Mouse (Mus musculus) retina, postnatal 1 day (tissue): ENCODE measurements around the gene Pdzk1ip1.
A peak's percentile ranks its signal among the peaks of the same experiment; 100 is the strongest.

Source experiments
- DNase-seq: peaks from one replicate; pipeline ENCODE4 v3.0.0-alpha.2; 2012

Pdzk1ip1 gene

DNA sequence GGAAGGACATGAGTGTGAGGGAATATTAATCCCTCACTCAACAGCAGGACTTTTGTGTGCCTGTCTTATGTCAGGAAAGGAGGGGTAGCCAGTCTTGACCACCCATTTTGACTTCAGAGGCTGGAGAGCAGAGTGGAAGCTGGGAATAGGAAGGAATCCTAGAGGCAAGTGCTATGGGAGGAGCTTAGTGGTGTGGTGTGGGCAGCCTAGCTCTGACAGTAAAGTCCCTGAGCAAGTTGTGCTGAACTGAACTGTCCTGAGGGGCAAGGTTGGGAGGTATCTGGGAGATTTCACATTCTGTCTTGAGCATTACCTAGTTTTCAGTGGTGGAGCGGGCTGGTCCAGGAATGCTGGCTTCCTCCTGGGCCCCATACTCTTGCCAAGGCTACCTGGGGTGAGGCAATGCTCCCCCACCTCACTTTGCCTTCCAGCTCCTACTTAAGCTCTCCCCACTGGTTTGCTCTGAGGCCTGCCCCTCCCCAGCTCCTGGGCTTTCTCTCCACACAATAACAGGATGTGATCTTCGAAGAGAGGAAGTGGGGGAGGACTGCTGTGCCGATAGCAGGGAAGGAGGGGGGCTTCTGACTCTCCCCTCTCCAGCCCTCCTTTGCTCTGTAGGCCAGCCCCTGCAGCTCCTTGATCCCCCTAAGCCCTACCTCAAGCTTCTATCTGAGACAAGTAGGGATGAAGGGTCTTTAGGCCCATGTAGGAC is 13.1 kb upstream of the Pdzk1ip1 start:
- DNase-seq = no peak

DNA sequence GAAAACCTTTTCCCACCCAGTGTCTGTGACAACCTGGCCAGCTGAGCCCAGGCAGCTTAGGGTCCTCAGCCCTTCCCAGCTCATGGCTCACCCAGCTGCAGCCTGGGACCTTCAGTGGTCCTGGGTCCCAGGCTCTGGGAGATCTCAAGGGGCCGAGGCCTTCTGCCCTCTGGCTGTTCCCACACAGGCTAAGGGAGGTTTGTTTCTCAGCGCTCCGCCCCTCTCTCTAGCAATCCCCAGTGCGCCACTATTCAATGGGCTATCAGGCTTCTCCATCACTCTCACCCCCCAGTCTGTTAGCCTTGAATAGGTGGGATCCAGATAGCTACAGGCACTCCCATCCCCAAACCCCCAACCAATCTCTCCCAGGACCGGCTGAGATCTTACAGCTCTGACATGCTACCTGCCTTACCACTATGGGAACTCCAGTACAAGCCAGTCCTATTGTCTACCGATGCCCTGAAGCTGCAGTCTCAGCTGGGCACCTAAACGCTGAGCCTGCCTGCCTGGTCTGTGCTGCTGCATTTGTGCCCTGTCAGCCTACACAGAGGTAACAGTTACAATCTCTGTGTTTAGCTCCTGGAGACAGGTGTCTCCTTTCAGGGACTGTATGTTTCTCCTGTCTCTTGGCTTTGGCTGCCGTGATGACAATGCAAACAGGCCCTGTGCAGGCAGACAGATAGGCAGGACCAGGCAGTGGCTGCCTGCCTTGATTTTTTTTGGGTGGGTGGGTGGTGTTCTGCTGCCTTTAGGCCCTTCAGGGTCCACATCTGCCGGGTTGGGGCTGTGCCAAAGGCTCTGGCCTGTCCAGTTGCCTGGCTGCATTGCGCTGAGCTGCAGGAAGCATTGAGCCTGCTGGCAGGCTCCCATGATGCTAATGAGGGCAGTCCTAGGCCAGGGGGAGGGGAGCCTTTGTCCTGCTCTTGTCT is 9.4 kb upstream of the Pdzk1ip1 start:
- peak; percentile 94 for DNase-seq

DNA sequence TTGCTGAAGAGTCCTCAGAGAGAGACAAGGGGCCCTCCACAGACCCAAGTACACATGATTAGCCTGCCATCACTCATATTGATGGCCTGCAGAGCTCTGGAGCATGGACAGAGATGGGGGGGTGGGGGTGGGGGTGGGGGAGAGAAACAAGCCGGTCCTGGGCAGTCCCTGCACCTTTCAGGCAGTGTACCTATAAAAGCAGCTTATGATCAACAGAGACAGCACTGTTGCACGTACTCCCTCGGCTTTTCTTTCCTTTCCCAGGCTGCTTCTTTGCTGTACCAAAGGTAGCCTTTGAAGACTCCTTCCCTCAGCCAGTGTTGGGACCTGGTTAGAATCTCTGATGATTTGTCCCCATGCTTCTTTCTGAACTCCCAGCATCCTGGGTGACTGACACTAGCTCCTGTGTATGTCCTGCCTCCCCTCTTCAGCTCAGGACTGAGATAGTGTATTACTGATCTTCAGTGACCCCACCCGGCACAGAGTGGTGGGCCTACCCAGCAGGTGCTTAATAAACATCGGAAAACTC is 8.6 kb upstream of the Pdzk1ip1 start:
- DNase-seq = no peak

DNA sequence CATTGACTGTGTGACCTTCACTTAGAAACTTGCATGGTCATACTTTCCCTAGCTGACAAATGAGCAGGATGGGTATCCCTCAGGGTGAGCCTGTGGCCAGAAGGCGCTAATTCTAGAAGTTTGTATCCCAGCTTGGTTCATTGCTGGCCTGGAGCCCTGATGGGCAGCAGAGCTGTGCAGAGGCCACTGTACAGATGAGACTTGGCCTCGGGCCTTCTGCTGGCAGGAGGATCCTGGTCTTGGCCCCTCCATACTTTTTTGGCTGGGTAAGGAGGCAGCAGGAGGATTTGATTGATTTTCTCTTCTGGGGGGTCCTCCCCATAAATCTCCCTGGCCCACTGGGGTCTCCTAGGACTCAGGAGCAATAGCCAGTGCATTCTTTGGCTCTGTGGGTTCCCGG is 5.5 kb upstream of the Pdzk1ip1 start:
- DNase-seq = no peak

DNA sequence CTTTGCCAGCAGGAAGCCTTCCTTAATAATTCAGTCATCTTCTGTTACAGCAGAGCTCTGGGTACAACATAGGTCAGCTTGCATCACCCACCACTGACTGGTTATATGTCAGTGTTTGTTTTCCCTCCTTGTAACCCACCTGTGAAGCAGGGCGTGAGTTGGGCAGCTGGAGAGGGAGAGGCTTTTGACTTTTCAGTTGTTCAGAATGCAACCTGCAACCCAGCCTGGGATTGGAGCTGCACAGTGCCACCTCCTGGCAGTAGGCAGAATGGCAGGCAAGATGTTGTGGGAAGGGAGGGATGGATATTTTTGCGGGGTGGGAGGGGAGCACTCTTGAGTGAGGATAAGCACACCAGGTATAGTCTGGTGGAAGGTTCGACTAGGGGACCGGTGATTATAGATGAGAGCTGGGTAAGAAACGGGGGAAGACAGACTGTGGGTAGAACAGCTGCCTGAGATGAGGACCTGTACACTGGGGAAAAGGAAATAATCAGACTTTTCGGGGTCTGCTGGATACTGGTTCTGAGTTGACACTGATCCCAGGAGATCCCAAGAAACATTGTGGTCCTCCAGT is 2.9 kb upstream of the Pdzk1ip1 start:
- DNase-seq = peak; percentile 73

DNA sequence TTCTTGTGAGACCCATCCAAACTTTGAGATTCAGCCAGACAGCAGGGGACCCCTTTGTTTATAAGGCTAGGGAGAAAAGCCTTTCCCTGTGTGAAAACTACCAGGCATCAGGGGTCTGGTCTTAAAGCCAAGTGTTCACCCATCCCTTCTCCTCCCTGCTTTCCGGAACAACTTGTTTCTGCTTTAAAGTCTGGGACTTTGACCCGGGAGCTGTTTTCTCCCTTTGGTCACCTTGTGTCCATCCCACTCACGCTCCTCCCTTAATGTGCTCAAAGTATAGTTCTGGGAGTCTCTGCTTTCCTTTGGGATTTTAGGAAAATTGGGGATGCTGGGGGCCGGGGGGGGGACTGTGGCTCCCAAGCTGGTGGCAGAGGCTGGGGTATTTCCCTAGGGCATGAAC is 2.3 kb upstream of the Pdzk1ip1 start:
- no peak for DNase-seq

DNA sequence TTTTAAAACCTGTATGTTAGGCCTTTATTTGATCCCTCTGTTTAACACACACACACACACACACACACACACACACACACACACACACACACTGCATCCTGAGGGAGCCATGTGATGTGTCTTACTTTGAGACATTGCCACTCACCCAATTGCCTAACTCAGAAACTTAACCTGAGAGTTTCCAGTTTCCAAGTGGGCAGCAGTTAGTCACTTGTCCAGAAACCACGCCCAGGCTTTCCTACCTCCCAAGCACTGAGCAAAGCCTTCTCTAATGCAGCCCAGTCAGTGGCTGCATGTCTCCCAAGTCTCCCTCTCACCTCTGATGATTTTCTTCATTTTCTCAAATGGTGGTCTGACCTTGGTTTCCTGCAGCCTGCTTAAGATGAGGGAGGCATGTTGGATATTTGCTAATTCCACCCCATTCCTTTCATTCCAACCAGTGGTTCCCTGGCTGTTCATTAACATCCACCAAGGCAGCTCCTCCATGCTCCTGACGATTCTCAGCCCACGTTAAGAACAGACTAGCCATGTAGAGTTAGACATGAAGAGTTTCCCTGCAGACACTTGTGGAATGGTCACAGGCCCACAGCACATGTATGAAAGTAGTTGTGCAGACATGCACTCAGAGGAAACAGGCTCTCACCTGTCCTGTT is 1.6 kb upstream of the Pdzk1ip1 start:
- no peak for DNase-seq

DNA sequence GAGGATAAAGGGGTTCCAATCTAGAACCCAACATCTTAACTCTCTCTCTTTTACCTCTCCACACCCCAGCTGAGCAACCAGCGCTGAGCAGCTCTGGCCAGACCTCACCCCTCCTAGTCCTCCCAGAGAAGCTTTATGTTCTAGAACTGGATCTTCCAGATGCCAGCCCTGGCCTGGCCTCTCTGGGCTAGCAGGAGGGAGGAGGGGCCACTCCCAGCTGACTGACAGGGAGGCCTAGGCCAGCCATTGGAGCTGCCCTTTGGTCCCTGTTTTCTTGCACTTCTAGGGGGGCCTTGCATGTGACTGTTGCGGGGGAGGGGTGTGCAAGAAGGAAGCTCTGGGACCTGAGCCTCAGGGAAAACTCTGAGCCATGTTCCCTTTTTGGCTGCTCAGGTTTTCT is 2.1 kb downstream of the Pdzk1ip1 start:
- DNase-seq = no peak

DNA sequence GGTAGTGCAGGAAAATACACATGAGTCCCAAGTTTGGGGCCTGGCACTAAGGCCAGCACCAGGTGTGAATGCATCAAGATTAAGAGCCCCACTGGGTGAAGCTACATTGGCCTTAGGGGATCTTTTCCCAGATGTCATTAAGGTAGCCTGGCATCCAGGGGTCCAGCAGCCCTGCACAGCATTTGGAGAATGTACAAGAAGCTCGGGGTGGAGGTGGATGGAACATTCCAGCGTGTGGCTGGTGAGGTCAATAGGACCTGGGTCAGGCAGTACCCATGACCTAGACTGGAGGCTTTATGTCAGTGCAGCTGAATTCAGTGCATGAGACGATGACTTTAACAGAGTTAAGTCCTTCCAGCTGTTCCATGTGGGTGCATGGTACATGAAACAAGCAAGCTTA is 3.3 kb downstream of the Pdzk1ip1 start:
- no peak for DNase-seq

DNA sequence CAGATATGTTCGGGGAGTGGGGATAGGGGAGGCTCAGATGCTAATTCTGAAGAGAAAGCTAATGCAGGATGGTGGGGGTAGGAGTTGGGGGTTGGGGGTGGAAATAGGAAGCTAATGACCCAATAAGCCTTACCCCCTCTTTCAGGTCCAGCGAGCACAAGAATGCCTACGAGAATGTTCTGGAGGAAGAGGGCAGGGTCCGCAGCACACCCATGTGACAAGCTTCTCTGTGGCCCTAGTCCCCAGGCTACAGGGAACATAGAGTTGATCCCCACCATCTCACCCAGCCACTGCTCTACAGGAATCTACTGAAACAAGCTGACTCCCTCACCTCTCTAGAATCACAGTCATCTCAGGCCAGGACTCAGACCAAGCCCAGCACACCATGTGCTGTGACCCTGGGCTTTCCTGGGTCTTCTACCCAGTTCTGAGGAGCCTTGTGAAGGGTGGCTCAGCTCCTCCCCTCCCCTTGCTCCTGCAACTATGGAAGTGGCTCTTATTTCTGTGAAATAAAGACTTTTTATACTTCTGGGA is 4.9 kb downstream of the Pdzk1ip1 start:
- DNase-seq = no peak

DNA sequence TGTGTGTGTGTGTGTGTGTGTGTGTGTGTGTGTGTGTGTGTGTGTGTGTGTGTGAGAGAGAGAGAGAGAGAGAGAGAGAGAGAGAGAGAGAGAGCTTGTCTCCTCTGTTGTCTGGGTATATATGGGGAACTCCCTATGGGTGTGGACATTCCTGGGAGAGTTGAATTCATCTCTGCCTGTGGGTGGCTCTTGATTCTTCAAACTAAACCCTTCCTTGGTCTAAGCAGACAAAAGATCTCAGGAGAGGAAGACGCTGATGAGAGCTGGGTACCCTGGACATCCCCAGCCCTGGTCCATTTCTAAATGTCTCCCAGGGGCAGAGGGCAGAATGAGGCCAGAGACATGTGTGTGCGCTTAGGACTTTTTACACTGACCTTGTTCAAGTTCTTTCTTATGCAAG is 5.5 kb downstream of the Pdzk1ip1 start:
- no peak for DNase-seq

DNA sequence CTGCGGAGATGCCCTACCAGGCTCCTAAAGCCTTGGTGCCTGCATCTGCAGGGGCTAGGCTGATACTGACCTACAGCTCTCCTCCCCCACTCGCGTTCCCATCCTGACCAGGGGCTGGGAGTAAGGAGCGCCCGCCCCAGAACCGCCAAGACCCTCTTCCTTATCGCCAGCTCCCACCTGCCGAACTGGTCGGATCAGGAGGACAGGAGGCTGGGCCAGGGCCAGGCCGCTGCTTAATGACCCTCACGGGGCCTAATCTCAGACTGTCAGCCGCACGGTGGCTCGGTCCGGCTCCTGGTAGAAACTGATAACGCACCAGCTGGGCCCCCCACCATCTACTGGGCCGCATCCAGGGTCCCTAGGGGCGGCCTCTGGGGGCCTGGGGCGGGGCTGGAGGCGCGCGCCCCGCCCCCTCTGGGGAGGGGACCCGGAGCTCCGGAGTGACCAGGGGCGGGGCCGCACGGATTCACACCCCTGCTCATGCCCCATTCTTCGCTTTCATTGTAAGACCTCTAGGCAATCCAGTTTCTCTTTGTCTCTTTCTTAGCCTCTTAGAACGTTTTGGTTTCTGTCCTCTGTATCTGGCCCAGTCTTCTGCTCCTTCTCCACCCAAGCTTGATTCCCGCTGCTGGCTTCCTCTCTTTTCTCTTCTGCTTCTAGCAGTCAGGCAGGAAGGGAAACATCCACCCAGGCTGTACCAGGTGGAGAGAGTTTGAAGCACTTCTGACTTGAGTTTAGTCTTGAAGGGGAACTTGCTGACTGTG is 7.3 kb downstream of the Pdzk1ip1 start:
- DNase-seq = peak; percentile 63

DNA sequence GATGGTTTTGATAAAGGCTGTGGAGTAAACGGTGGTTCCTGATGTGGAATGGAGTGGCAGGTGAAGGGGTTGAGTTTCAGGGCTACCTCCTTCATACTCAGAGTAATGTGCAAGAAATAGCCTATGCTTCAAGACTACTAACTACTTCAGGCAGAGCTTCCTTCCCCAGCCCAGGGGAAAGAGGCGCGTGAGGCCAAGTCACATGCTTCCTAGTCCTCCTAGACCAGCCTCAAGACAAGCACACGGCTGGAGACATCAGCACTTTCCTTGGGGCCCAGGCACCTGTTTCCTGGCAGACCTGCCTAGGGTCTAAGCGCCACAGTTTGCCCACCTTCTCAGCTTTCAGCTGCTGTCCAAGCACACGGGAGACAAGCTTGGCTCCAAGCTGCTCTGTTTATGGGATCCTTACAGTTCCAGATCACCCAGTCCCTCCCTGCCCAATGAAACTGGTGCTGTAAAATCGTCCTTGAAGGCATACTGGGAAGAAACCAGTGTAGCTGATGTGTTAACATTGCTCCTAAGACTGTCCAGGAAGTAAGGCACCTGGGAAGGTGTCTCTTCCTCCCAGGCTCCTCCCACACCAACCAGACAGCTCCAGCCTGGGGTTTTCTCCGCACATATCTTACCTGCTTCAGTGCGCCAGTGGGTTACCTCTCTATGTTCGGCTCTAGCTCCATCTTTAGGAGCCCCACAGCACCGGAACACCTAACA is 8.1 kb downstream of the Pdzk1ip1 start:
- no peak for DNase-seq

DNA sequence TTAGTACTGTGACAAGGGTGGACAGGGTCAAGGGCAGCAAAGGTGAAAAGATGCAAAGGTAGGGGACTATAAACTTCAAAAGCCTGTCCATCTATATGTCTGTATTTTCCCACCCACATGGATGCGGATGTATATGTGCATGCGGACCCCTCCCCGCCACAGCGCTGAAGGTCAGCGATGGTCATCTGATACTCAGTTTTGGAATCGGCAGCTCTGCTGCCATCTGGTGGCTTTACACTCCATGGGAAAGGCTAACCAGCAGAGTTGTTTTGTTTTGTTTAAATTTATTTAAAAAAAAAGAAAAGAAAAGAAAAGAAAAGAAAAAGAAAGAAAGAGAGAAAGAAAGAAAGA is 8.6 kb downstream of the Pdzk1ip1 start:
- peak; percentile 61 for DNase-seq

DNA sequence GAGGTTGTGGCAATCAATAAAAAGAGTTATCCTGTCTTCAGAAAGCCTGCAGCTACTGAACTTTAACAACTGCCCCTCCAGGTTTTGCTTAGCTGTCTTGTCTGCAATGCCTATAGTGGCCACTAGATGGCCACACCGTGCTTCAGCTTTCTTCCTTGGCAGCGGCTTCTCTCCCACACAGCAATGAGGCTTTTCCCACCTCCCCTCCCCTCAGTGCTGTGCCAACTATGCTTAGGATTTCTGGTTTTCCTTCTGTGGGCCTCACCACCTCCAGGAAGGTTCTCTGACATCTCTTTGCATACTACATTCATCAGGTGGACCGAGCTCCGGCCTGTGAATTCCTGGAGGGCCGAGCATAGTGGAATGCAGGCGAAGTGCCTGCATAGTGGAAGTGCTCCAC is 13.2 kb downstream of the Pdzk1ip1 start:
- DNase-seq = peak; percentile 81

DNA sequence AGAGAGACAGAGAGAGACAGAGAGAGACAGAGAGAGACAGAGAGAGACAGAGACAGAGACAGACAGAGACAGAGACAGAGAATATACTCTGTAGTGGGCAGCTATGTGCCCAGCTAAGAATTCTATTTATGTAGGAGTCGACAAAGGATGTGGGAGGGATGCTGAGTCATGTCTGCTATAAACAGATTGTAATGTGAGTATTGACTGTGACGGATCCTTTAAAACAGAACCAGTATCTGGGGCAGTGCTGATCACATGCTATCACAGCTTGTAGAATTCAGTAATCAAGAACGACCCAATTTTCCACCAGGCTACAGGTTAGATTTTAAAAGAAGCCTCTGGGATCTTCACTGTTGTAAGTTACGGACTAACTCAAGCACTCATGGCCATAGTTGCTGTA is 15.0 kb downstream of the Pdzk1ip1 start:
- no peak for DNase-seq

DNA sequence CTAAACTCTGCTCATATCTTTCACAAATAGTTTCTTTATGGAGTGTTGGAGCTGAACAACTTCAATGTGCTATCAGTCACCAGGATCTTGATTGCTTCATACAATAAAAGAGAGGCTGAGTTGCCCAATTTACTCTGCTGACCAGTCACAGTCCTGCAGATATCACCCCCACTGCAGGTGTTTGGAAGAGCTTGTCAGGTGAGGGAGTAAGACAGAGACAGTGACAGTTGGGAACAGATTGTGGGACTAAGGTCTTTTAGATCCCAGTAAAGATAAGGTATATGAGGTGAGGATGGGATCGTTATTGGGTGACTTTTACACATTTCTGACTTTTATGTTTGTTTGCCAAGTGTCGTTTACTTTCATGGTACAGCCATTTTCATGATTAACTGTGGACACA is 22.7 kb downstream of the Pdzk1ip1 start:
- no peak for DNase-seq

DNA sequence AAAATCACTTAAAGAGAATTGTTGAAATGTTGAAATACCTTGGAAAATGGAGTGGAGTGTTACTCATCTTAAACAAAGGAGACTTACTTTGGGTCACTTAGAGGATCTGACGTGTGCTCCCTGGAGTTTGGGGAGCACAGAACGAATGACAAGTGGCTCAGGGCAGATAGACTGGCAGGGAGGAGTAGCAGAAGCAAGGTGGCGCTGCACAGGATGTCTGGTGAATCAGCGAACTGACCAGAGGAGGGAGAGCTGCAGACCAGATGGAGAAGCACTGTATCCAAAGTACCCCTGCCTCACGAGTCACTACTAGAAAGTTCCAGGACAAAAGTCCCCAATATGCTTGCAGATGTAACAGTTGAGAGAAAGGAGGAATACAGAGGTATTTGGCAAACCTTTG is 24.8 kb downstream of the Pdzk1ip1 start:
- DNase-seq = no peak

DNA sequence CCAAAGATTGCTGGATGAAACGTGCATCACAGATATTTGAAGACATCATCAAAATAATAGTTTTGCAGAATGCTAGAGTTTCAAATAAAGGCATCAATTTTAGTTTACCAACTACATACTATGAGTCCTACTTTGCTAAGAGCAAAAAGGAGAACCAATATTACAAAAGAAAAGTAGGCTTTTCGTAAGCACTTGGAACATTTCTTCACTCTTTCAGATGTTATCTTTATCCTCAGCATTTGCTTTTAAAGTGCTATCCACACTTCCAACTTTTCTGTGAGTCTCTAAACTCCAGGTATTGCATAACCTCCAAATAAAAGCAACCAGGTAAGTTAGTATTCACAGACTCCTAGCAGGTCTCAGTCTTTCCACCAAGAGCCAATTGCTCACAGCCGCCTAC is 31.1 kb downstream of the Pdzk1ip1 start:
- DNase-seq = no peak

DNA sequence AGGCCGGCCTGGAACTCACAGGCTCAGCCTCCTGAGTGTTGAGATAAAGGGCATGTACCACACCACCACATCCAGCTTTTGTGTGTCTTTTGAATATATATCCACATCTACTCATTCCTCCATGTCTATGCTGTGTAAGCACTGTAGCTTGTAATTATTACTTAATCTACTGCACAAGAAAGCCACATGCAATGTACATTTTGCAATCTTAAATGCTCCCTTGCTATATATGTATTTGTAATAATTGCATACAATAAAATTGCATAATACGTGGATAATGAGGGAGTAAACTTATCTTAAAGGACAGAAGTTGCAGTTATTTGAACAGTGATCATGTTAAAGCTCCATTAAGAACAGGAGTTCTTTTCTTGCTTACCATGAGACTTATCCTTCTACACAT is 32.7 kb downstream of the Pdzk1ip1 start:
- no peak for DNase-seq

DNA sequence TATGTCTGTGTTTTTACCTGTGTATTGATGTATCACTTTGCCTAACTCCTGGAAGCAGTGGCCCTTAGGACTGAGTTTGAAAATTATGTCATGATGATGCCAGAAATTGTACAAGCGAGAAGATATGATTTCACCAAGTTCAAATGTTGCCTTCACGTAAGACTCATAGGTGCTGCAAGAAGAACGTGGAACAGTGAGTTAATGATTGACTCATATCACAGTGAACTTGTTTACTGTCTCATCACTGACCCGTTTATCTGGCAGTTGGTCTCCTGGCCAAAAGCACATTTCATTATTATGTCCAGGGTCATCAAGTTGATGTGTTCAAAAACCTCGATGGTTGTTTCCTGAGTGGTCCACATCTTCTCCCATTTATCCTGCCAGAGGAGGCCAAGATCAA is 33.1 kb downstream of the Pdzk1ip1 start:
- DNase-seq = no peak

DNA sequence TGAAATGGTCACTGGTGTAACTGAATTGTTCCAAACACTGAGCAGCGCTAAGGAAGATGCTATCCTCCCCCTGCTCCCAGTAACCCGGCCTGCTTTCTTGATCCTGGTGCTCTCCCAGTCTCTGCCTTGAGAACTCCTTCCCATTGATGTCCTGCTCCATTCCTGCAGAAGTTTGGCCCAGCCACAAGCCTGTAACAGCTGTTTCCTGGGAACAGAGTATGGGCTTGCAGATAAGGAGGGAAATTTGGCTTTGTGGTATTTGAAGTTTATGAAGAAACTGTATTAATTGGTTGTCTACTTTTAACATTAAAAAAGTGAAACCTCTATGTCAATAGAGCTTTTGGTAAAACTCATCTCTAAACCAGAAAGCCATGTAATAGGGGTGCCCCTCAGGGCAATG is 35.0 kb downstream of the Pdzk1ip1 start:
- no peak for DNase-seq
